Mouse (Mus musculus) lung, adult 2 months (tissue): ENCODE results near the gene Fam81a.

ENCODE experiments used
- CTCF ChIP-seq: fragments of 200-500 bp; IDR thresholded peaks from 2 replicates; pipeline ENCODE4 v1.5.1; 2011; ENCODE audit warnings: mild to moderate bottlenecking, low read length, control low read depth; ENCODE audit not compliant: insufficient read depth
- POLR2A ChIP-seq: fragments of 200-500 bp; IDR thresholded peaks from 2 replicates; pipeline ENCODE4 v1.6.1; 2011; ENCODE audit warnings: low read depth, mild to moderate bottlenecking, control low read depth, low read length, borderline replicate concordance; ENCODE audit errors: extremely low read depth

- no peak for TF ChIP-seq CTCF
- TF ChIP-seq POLR2A = no peak
Observed at GRCm38 (mm10) chr9:70103106-70103505, 39.3 kb downstream of the Fam81a start.
